Mouse (Mus musculus) adrenal gland, postnatal 36 days (tissue): ENCODE measurements around the gene Tmed1. TPM values are rescaled to one million over a fixed set of nuclear protein-coding genes. Genes with fewer than 3 reads are reported as not detected.
"Not testable (repeated sequence)": the region's sequence is repeated elsewhere in the genome, so short reads cannot be mapped to it uniquely, and the experiment has no call there.

Experiments used
- DNase-seq, 2 experiments: peaks; one replicate each; pipeline ENCODE4 v3.0.0; 2021; ENCODE audit warnings: mixed read lengths in 1 of 2
- total RNA-seq, 2 experiments: library from RNA; stranded (reverse); gene quantifications; 2 replicates each; pipeline ENCODE4 v1.2.3; 2021

Gene Tmed1
- total RNA-seq, 2 experiments from 2014 or later, result 30.3 to 39.1 TPM

DNA sequence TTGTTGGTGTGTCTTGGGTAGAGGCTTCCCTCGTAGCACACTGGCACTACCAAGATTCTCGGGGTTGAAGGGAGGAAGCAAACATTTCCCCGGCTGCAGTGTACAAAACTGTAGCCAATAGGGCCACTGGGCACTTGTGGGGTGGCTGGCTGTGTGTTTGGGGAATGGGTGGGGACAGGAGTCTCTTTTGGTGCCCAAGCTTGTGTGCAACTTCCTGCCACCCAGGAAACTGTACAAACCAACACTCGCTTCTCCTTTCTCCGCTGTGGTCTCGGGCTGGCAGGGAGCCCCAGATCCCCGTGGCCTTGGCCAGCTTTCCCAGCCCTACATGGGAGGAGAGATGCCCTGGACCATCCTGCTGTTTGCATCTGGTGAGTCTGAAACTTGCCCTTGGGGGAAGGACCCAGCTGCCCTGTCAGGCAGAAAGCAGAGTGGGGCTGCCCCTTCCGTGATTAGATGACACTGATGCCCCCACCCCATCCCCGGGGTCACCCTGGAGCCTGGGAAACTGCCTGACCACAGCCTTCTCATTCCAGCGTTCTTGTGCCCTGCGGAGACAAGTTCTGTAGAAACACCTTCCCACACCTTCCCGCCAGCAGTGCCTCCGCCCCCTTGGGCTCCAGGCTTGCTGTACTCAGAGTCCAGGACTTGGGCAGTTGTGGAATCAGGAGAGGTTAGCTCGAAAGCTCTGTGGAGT, 16.0 kb upstream of the Tmed1 start, which contains the start of gene AB124611:
AB124611 (plus strand) TSS at position 240 of the 697 bp plus-strand sequence.
- peak in 1 of 2 experiments; percentile 43 for DNase-seq

DNA sequence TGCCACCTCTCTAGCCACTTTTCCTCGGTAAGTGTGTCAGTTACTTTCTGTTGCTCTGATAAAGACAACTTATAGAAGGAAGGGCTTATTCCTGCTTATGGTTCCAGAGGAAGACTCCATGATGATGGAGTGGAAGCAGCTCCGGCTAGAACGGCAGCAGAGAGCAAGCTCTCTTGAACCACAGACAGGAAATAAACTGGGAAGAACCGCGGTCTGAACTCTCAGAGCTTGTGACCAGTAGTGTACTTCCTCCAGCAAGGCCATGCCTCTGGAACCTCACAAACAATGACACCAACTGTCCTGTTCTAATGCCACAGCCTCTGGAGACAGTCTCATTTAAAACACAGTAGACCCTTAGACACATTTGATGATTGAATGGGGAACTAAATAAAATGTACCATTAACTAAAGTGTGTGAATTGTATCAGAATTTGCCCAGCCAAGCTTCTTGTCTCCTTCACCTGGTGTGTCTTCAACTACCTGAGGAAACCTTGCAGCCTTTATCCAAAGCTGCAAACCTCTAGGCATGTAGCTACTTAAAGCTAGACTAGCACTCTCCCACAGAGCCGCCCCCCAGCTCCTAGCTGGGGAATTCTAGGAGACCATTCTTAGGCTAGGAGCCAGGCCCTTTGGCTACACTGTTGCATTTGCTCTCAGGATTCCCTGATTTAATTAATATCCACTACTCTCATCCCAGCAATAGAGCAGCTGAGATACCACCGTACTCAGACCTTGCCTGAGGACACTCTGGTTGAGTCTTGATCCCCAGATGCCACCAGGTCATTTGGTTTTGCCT, 15.3 kb upstream of the Tmed1 start:
- no peak for DNase-seq

DNA sequence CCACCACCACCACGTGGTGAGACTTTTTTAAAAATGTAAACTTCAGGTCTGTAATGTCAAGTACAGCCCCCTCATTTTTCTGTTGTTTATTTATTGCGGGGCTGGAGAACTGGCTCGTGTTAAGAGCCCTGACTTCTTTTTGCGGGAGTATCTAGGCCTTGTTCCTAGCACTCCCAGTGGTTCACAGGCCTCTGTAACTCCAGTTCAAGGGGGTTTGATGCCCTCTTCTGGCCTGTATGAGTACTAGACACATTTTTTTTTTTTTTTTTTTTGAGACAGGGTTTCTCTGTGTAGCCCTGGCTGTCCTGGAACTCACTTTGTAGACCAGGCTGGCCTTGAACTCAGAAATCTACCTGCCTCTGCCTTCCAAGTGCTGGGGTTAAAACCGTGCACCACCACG, 8.6 kb upstream of the Tmed1 start:
- DNase-seq, result not testable (repeated sequence)

DNA sequence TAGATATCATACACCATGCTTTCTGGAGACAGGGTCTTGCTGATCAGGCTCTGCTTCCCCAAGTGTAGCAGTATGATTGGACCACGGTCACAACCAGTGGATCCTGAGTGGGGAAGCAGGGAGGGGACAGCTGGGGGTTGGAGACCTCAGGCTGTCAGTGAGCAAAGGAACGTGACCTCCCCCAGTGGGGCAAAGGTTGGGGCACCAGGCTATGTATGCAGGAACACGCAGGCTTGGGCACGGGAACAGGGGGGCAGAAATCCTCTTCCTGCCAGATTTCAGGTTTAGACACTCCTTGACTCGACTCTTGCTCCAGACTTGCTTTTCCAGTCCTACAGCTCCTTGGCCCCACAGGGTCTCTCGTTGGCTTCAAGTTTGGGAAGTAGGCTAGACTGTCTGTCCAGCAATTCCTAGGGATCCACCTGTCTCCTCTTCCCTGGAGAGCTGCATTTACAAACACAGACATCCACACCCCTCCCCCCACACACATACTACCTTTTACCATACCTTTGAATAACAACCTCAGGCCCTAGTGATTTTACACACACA, 8.0 kb upstream of the Tmed1 start:
- no peak for DNase-seq

DNA sequence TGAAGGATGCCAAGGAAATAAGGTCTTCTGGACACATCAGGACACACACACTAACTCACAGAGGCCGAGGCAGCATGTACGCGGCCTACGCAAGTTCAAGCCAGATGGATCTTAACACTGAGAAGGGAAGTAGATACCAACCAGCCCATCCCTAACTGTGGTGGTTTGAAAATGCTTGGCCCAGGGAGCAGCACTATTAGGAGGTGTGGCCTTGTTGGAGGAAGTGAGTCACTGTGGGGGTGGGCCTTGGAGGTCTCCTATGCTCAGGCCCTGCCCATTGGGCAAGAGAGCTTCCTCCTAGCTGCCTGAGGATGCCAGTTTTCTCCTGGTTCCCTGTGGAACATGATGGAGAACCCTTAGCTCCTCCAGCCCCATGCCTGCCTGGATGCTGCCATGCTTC, 3.4 kb upstream of the Tmed1 start:
- DNase-seq, result no peak

DNA sequence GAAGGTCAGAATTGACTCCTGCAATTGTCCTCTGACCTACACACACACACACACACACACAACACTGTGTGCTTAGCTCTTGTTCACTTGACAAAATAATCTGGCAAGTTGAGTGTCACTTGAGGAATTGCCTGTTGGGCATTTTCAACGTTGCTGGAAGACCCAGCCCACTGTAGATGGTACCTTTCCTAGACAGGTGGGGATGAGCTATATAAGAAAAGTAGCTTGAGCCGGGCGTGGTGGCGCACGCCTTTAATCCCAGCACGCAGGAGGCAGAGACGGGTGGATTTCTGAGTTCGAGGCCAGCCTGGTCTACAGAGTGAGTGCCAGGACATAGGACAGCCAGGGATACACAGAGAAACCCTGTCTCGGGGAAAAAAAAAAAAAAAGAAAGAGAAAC, 1.0 kb upstream of the Tmed1 start:
- DNase-seq, result no peak

DNA sequence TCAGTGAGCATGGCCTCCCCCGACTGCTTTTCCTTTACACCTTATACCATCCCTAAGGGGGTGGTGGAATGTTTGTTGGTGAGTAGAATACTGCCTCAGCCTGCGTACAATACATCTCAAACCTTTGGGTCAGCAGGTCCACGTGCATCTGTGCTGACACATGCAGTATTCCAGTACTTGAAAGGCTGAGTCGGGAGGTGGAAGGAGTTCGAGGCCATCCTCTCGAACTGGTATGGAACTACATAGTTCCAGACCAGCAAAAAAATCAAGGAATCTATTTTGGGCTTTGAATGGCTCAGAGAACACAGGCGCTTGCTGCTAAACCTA, 600 bp upstream of the Tmed1 start:
- no peak for DNase-seq

DNA sequence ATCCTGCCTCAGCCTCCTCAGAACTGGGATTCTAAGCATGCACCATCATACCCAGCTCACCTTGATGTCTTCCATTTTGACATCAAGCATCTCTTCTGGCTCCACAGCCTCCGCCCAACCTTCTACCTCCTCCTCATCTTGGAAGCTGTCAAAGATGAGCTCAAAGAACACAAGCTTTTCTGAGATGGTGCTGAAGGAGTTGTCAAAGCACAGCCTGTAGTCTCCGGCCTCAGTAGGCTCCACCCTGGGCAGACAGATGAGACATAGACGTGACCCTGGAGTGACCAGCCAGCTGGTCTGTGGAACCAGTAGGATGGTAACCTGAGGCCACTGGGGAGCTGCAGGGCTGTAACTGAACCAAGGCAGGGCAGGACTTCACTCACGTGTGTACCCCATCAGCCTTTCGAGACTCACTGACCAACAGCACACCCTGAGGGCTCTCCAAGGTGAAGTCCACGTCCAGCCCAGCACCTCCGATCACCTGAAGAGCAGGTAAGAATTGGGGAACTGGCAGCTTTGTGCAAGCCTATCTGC, 1.1 kb downstream of the Tmed1 start:
- DNase-seq, result no peak

DNA sequence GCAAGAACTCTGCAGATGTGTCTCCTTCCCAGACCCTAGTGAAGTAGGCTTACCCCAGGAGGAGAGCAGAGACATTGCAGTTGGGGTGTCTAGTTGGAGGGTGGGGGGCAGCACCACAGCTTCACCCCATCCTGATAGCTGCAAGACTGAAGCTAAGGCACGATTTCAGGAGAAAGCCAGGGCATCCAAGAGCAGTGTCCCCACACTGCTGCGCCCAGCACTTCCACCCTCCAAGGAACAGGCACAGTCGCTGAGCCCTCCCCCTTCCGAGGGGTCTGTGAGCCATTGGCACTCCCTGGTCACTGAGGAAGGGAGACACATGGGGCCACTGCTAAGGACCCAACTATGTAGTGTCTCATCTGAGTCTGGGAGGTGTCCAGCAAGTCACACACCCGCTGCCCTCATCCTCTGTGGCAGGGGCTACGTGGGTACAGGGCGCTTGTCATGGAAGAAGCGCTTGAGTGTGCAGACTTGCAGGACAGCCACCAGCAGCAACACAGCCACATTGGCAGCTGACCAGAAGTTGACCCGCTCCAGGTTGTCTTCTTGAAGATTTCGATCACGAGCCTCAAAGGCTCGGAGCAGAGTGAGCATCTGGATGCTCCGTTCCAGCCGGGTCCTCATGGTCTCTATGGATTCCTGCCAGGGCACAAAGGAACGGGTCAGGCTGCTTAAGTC, 2.2 kb downstream of the Tmed1 start:
- no peak for DNase-seq

DNA sequence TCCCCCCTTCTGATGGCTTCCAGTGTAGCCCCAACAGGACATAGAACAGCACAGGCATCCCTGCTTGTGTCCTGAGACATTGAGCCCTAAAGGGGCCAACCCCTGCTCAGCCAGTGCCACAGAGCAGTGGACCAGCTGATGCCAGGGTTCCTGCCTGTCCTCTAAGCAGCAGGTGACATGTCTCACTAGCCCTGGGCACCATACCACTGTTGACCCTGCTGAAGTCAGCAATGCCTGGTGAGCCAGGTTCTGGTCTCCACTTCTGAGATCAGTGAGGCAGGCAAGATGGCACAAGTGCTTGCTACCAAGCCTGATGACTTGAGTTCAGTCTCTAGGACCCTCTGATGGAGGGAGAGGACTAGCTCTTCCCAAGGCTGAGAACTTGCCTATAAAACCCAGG, 4.3 kb downstream of the Tmed1 start:
- DNase-seq, result no peak

DNA sequence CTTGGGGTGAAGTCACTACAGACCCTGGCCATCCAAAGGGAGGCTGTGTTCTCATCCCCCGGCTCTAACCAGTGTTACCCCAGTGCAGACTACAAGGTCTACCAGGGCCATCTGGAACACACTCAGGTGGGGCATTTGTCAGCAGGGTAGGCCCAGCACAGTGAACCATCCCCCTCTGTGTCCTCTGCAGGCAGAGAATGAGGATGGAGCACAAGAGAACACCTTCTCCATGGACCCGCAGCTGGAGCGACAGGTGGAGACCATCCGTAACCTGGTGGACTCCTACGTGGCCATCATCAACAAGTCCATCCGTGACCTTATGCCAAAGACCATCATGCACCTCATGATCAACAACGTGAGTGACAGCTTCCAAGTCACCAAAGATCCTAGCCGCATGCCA, 6.7 kb downstream of the Tmed1 start:
- DNase-seq, result no peak

DNA sequence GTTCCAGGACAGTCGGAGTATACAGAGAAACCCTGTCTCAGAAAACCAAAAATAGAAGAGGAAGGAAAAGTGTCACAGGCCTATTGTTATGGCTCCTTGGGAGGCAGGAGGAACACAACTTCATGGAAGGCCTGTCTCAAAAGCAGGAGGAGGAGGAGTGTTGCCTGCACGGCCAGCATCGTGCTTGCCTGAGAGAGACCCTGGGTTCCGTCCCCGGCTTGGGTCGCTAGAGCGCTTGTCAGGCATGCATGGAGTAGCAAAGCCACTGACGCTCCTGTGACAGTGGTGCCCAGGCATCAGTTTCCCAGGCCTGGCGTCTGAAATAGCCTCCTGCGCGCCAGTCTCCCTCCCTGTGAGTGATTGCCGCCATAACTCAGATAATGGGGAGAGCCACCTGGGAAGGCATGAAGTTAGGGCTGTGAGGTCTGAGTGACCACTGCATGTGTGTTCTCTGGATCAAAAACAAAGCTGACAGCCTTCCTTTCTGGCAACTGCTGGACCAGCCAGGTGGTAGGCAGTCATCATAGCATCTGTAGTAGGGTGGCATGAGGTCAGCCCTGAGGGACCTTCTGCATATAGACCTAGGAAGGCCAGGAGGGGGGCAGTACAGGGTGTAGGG, 11.7 kb downstream of the Tmed1 start:
- no peak for DNase-seq

DNA sequence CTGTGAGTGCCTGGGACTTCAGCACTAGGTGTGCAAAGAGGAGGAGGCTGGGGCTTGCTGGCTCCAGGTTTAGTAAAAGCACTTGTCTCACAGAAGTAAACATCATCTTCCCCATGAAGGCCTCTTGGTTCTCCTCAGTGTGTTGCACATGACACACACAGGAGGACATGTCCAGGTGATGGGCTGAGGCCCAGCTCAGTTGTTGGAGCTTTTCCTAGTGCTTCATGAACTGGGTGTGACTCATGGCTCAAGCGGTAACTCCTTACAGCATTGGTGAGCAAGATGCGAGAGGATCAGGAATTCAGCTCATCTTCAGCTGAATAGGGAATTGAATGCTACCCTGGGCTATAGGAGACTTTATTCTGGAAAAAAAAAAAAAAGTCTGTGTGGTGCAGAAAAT, 12.4 kb downstream of the Tmed1 start:
- DNase-seq, result no peak

DNA sequence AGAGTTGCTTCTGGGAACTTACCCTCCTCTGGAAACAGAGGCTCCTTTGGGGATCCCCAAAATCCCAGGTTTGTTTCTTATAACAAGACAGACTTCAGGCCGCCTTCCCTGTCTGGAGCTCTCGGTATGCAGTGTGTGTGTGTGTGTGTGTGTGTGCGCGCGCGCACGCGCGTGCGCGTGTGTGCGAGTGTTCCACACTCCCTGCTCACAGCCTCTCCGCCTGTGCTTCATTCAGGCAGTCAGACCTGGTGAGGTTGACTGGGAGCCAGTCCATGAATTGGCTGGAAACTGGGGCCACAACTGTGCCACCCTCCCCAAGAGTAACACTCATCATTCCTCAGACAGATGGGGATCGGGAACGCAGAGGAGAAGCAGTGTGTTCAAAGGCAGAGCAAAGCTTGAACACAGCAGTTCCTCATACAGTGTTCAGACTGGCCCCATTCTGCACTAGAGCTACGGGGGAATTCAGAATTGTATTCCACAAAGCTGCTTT, 13.0 kb downstream of the Tmed1 start:
- no peak for DNase-seq

DNA sequence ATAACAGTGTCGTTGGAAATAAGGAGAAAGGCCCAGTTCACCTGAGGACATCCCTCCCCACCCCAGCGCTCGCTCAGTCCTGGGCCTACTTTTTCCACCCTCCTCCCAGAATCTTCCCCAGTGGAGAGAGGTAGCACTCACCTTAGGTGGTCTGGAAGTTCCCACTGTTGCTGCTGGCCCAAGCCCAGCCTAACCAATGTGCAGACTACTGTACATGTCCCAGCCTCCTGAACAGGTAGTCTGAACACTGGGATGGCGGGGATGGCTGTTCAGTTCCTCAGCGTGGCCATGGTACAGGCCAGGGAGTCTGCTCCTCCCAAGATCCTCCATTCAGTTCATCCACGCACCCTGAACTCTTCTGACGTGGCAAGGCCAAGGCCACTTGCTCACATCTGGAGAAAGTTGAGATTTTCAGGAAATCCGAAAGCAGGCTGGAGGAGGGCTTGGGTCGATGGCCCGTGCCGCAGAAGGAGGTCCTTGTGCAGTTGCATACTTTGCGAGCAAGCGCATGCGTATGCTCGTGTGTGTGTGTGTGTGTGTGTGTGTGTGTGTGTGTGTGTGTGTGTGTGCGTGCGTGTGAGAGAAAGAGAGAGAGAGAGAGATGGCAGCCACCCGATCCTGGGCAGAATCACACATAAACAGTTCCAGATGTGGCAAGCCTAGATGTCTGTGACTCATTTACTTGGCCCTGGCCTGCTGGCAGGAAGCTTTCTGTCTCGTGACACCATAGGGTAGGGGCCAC, 13.6 kb downstream of the Tmed1 start:
- peak; percentile 49 to 56 for DNase-seq

DNA sequence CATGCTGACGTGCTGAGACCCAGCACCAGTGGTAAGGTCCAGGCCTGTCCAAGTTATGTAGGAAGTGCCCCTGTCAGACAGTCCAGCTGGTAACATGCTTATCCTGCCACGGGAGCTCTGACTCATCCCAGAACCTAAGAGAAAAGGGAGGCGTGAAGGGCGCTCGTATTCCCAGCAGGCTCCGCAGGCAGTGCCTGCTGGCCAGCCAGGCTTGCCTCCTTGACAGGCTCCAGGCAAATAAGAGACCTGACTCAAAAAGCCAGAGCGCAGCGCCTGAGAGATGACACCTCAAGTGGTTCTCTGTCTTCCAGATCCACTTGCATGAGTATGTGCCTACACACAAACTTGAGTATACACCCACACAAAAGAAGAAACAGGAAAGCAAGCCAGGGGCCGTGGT, 15.3 kb downstream of the Tmed1 start:
- peak in 1 of 2 experiments; percentile 43 for DNase-seq

DNA sequence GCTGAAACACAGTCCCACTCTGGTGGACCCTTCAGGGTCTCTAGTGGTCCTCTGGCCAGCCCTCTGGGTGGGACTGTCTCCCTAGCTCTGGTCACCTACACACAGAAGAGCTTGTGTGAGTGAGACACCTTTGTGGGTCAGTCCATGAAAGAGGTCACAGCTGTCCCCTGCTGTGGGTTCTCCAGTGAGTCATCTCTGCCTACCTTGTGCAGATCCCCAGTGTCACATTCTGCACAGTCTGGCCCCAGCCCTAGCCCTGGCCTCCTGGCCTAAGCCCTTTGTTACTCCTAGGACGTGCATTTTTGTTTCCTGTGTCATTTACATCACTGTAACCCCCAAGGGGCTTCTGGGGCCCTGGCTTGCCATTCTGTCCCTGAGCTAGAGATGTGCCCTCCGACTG, 16.1 kb downstream of the Tmed1 start:
- no peak for DNase-seq

DNA sequence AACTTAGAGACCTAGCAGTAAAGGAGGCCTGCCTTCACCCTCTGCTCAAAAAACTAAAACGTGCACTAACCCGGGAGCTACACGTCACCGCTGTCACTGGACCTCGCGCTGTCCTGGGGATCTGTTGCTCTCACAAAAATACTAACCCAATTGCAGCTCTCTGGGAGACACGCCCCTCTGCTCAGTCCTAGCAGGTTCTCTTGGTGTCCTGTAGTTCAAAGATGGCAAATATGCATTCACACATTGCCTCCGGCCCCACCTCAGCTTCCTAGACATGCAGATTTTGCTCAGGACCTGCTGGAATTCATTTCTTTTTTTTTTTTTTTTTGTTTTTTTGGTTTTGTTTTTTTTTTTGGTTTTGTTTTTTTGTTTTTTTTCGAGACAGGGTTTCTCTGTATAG, 19.4 kb downstream of the Tmed1 start:
- DNase-seq, result no peak

DNA sequence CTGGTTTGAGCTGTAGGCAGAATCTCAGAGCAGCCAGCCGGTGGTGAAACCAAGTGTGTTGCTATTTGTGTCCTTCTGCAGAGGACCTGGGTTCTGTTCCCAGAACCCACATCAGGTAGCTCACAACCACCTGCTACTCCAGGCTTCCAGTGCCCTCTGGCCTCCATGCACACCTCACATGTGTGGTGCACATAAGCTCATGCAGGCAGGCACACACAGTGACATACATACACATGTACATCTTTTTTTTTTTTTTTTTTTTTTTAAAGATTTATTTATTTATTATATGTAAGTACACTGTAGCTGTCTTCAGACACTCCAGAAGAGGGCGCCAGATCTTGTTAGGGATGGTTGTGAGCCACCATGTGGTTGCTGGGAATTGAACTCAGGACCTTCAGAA, 21.8 kb downstream of the Tmed1 start:
- not testable (repeated sequence) for DNase-seq

DNA sequence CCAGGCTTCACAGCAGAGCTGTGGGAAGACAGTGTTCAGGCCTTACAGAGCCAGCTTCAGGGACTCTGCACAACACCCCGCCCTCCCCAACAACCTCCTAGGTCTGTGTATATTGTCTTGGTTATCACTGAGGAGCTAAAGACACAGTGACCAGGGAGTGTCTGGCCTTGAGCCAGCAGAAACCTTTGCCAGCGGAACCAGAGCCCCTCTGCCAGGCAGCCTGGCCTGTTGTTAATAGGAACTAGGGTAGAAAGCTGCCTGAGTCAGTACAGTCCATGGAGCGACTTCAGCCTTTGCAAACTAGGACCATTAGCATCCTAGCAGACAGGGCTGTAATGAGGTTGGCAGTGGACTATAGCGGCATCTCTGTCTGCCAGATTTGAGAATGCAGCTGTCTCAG, 26.0 kb downstream of the Tmed1 start:
- DNase-seq, result no peak

DNA sequence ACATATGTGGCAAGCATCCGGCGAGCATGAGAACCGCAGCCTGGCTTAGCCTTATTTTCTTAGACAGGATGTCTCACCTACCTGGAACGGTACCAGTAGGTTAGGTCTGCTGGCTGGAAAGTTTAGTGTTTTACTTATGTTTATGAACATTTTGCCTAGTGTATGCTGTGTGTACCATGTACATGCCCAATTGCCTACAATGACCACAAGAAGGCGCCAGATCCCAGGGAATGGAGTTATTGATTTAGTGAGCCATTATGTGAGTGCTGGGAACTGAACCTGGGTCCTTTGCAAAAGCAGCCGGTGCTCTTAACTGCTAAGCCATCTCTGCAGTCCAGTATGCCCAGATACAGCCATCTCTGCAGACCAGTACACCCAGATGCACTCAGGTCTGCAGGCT, 32.3 kb downstream of the Tmed1 start:
- DNase-seq, result no peak
